Mouse (Mus musculus) neural tube, embryonic 14.5 days (tissue): ENCODE data around the gene Msantd2. TPM values are rescaled to one million over a fixed set of nuclear protein-coding genes. Genes with fewer than 3 reads are reported as not detected.

Experiments
- ATAC-seq: fragments of 200-750 bp; cut with Nextera tagmentation; 2 replicates; pipeline ENCODE4 v1.8.0; 2017; ENCODE audit warnings: low read depth, mild to moderate bottlenecking, moderate TSS enrichment, moderate library complexity
- H3K27ac ChIP-seq: fragments of 300-500 bp; sonication (generic); 2 replicates; pipeline ENCODE4 v1.5.1; 2014; ENCODE audit warnings: low read depth, mild to moderate bottlenecking, control low read depth, low read length, moderate library complexity, mixed read lengths
- H3K27me3 ChIP-seq: fragments of 300-500 bp; sonication (generic); 2 replicates; pipeline ENCODE4 v1.6.1; 2014; ENCODE audit warnings: low read length; ENCODE audit not compliant: control insufficient read depth, insufficient read depth
- H3K36me3 ChIP-seq: fragments of 300-500 bp; sonication (generic); 2 replicates; pipeline ENCODE4 v1.6.1; 2014; ENCODE audit warnings: low read length, mixed read lengths; ENCODE audit not compliant: control insufficient read depth, insufficient read depth
- H3K4me1 ChIP-seq: fragments of 300-500 bp; sonication (generic); 2 replicates; pipeline ENCODE4 v1.6.1; 2014; ENCODE audit warnings: low read length; ENCODE audit not compliant: control insufficient read depth, insufficient read depth
- H3K4me2 ChIP-seq: fragments of 300-500 bp; sonication (generic); 2 replicates; pipeline ENCODE4 v1.6.1; 2014; ENCODE audit warnings: mild to moderate bottlenecking, low read depth, low read length, control low read depth
- H3K4me3 ChIP-seq: fragments of 300-500 bp; sonication (generic); 2 replicates; pipeline ENCODE4 v1.5.1; 2014; ENCODE audit warnings: low read depth, low read length, control low read depth, mixed read lengths
- H3K9ac ChIP-seq: fragments of 300-500 bp; sonication (generic); replicated peaks from 2 replicates; pipeline ENCODE4 v1.6.1; 2014; ENCODE audit warnings: low read depth, mild to moderate bottlenecking, control low read depth, low read length, mixed read lengths
- H3K9me3 ChIP-seq: fragments of 300-500 bp; sonication (generic); 2 replicates; pipeline ENCODE4 v1.6.1; 2016; ENCODE audit warnings: low read length; ENCODE audit not compliant: control insufficient read depth
- WGBS: fragments of 180-500 bp; shearing (Covaris S2); extraction: QIAGEN DNeasy Blood & Tissue Kit; methylation state at CpG from one replicate; pipeline ENCODE4 v1.1.7; 2014; 5-methylcytosine and 5-hydroxymethylcytosine counted together
- polyA plus RNA-seq: library from polyadenylated mRNA; unstranded; fragments of >200 nt; fragmentation: Nextera tagmentation; extraction: Ambion mirVana; gene quantifications from 2 replicates; pipeline ENCODE4 v1.2.1, GENCODE M21; 2014

Msantd2 gene
- polyA plus RNA-seq, 1 experiment from 2014 or later, result 36.2 TPM

GRCm38 (mm10) chr9:37569231-37569835 lies 80.2 kb downstream of the Msantd2 start:
- H3K4me1 ChIP-seq, result peaks cover 7% of the 10 kb centered on the region; the same call in 1 of the 2 replicates
- no peak overlapping the region for H3K9ac ChIP-seq
- no peaks in the 10 kb centered on the region for H3K27me3 ChIP-seq
- no peaks in the 10 kb centered on the region for H3K9me3 ChIP-seq
- H3K36me3 ChIP-seq, result no peaks in the 10 kb centered on the region
- no peak overlapping the region for H3K27ac ChIP-seq
- ATAC-seq, result no peak
- 78% methylated on average over 2 of the region's 2 CpGs for WGBS
- H3K4me2 ChIP-seq, result no peak overlapping the region
- no peak overlapping the region for H3K4me3 ChIP-seq

- H3K4me3 ChIP-seq, result no peak overlapping the region
- no peak for ATAC-seq
- peaks cover 18% of the 10 kb centered on the region; the same call in 1 of the 2 replicates for H3K4me1 ChIP-seq
- H3K4me2 ChIP-seq, result no peak overlapping the region
- WGBS, result 64% methylated on average over 3 of the region's 3 CpGs
- H3K27ac ChIP-seq, result no peak overlapping the region
- no peaks in the 10 kb centered on the region for H3K9me3 ChIP-seq
- no peaks in the 10 kb centered on the region for H3K27me3 ChIP-seq
- H3K36me3 ChIP-seq, result no peaks in the 10 kb centered on the region
- no peak overlapping the region for H3K9ac ChIP-seq
These were observed 83.2 kb downstream of the Msantd2 start for GRCm38 (mm10) chr9:37572204-37572876.

Other genes starting within 250 kb of the Msantd2 start
- 0.91 and 1.3 TPM in 2 replicates for gene Slc37a2, start 233.6 kb upstream of the Msantd2 start, polyA plus RNA-seq
- 7.4 and 8.7 TPM in 2 replicates for gene Ccdc15, start 140.9 kb upstream of the Msantd2 start, polyA plus RNA-seq
- gene Hepacam, start 122.0 kb upstream of the Msantd2 start, polyA plus RNA-seq, result 10.5 and 20.8 TPM in 2 replicates
- 2.4 and 3.7 TPM in 2 replicates for gene Robo4, start 87.4 kb upstream of the Msantd2 start, polyA plus RNA-seq
- 13.6 and 25.1 TPM in 2 replicates for gene Robo3, start 56.1 kb upstream of the Msantd2 start, polyA plus RNA-seq
- gene Esam, start 38.8 kb downstream of the Msantd2 start, polyA plus RNA-seq, result 24.0 and 42.5 TPM in 2 replicates
- gene Vsig2, start 49.9 kb downstream of the Msantd2 start, polyA plus RNA-seq, result 0.76 and 1.1 TPM in 2 replicates
- gene Nrgn, start 63.6 kb downstream of the Msantd2 start, polyA plus RNA-seq, result 3.5 and 6.9 TPM in 2 replicates
- gene Siae, start 66.4 kb downstream of the Msantd2 start, polyA plus RNA-seq, result 12.1 and 12.4 TPM in 2 replicates
- gene Spa17, start 124.4 kb downstream of the Msantd2 start, polyA plus RNA-seq, result 10.5 and 11.2 TPM in 2 replicates
- 81.4 and 94.0 TPM in 2 replicates for gene Tbrg1, start 168.0 kb downstream of the Msantd2 start, polyA plus RNA-seq
- not detected in 2 replicates for gene Panx3, start 179.9 kb downstream of the Msantd2 start, polyA plus RNA-seq
- gene Olfr160, start 226.9 kb downstream of the Msantd2 start, polyA plus RNA-seq, result not detected in 2 replicates